Mouse (Mus musculus) embryonic facial prominence, embryonic 13.5 days (tissue): Measurements from ENCODE around the gene Cntn1. TPM values are rescaled to one million over a fixed set of nuclear protein-coding genes. Genes with fewer than 3 reads are reported as not detected.

Source experiments
- ATAC-seq: fragments of 200-750 bp; cut with Nextera tagmentation; 2 replicates; pipeline ENCODE4 v1.8.0; 2017; ENCODE audit warnings: low read depth; ENCODE audit not compliant: insufficient number of reproducible peaks, insufficient read depth, low FRiP score, low TSS enrichment
- H3K27ac ChIP-seq: fragments of 300-500 bp; sonication (generic); 2 replicates; pipeline ENCODE4 v1.5.1; 2015; ENCODE audit warnings: moderate library complexity, mild to moderate bottlenecking, inconsistent platforms
- H3K27me3 ChIP-seq: fragments of 300-500 bp; sonication (generic); 2 replicates; pipeline ENCODE4 v1.6.1; 2015; ENCODE audit warnings: mild to moderate bottlenecking, inconsistent platforms
- H3K36me3 ChIP-seq: fragments of 300-500 bp; sonication (generic); 2 replicates; pipeline ENCODE4 v1.6.1; 2015; ENCODE audit warnings: mild to moderate bottlenecking, inconsistent platforms
- H3K4me1 ChIP-seq: fragments of 300-500 bp; sonication (generic); 2 replicates; pipeline ENCODE4 v1.6.1; 2015; ENCODE audit warnings: inconsistent platforms
- H3K4me2 ChIP-seq: fragments of 300-500 bp; sonication (generic); 2 replicates; pipeline ENCODE4 v1.6.1; 2015; ENCODE audit warnings: moderate library complexity, mild to moderate bottlenecking, inconsistent platforms
- H3K4me3 ChIP-seq: fragments of 300-500 bp; sonication (generic); 2 replicates; pipeline ENCODE4 v1.5.1; 2015; ENCODE audit warnings: mild to moderate bottlenecking, inconsistent platforms
- H3K9ac ChIP-seq: fragments of 300-500 bp; sonication (generic); 2 replicates; pipeline ENCODE4 v1.6.1; 2015; ENCODE audit warnings: mild to moderate bottlenecking, inconsistent platforms
- H3K9me3 ChIP-seq: fragments of 300-500 bp; sonication (generic); 2 replicates; pipeline ENCODE4 v1.6.1; 2016; ENCODE audit warnings: inconsistent platforms
- WGBS: fragments of 180-500 bp; shearing (Covaris S2); methylation state at CpG from one replicate; pipeline ENCODE4 v1.1.7; 2015; ENCODE audit warnings: mixed read lengths; 5-methylcytosine and 5-hydroxymethylcytosine counted together
- polyA plus RNA-seq: library from polyadenylated mRNA; unstranded; fragments of >200 nt; fragmentation: Nextera tagmentation; extraction: Ambion mirVana; gene quantifications from 2 replicates; pipeline ENCODE4 v1.2.1, GENCODE M21; 2015

Cntn1 gene
- polyA plus RNA-seq, 1 experiment from 2014 or later = 1.4 TPM

- 46% methylated on average over 3 of the region's 3 CpGs for WGBS
- Histone ChIP-seq H3K27me3 (no peaks in the 10 kb centered on the region), H3K4me2 (no peak overlapping the region), H3K36me3 (no peaks in the 10 kb centered on the region), H3K9me3 (no peaks in the 10 kb centered on the region), H3K9ac (no peak overlapping the region), H3K27ac (no peak overlapping the region), H3K4me3 (no peak overlapping the region), H3K4me1 (no peaks in the 10 kb centered on the region)
- no peak for ATAC-seq
Measured at GRCm38 (mm10) chr15:92060986-92061385, 10.0 kb downstream of the Cntn1 start.

DNA sequence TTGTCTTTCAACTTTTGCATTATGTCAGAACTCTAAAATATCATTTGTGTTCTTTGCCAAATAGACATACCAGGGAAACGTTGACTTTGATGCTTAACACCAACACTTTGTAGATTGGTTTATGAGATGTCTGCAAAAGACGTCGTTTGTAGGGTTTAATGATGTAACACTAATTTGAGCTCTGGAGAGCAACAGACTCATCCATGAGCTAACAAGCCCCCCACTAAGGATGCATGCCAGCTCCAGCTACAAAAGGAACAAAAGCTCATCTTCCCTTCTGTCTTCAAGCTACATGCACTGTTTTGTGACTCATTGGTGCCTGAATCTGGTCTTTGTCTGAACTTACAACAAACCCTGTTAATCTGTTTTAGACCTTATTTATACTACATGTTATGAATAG lies 28.5 kb downstream of the Cntn1 start:
- Histone ChIP-seq H3K9me3 (no peaks in the 10 kb centered on the region), H3K36me3 (no peaks in the 10 kb centered on the region), H3K4me2 (no peak overlapping the region), H3K27ac (no peak overlapping the region), H3K27me3 (no peaks in the 10 kb centered on the region), H3K4me1 (no peaks in the 10 kb centered on the region), H3K4me3 (no peak overlapping the region), H3K9ac (no peak overlapping the region)
- ATAC-seq = no peak
- WGBS = 74% methylated on average over 3 of the region's 3 CpGs

GRCm38 (mm10) chr15:92085876-92086275 lies 34.9 kb downstream of the Cntn1 start:
- WGBS = 79% methylated on average over 1 of the region's 1 CpGs
- Histone ChIP-seq H3K27ac (no peak overlapping the region), H3K4me1 (no peaks in the 10 kb centered on the region), H3K4me2 (no peak overlapping the region), H3K27me3 (no peaks in the 10 kb centered on the region), H3K9me3 (no peaks in the 10 kb centered on the region), H3K36me3 (no peaks in the 10 kb centered on the region), H3K4me3 (no peak overlapping the region), H3K9ac (no peak overlapping the region)
- ATAC-seq = no peak

- ATAC-seq = no peak
Measured at GRCm38 (mm10) chr15:92087691-92088286, 36.8 kb downstream of the Cntn1 start.

DNA sequence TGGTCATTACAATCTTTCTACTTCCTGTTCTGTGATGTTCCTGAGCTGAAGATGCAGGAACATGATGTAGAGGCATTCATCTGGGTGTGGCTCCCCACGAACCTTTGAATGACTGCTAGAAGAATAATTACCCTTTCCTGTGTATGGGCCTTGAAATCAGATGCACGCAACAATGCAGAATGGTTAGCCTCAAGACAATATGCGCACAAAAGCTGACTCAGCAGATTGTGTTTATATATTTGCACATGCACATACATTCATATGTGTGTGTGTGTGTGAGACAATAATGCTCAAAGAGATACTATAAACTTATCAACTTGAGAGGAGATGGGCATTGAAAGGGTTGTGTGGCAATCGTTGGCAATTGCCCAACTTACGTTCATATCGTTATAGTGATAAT lies 39.8 kb downstream of the Cntn1 start:
- no peaks in the 10 kb centered on the region for H3K9me3 ChIP-seq
- H3K27ac ChIP-seq = no peak overlapping the region
- H3K4me1 ChIP-seq = no peaks in the 10 kb centered on the region
- H3K36me3 ChIP-seq = no peaks in the 10 kb centered on the region
- ATAC-seq = no peak
- no peaks in the 10 kb centered on the region for H3K27me3 ChIP-seq
- no peak overlapping the region for H3K4me2 ChIP-seq
- no peak overlapping the region for H3K4me3 ChIP-seq
- WGBS = 87% methylated on average over 6 of the region's 6 CpGs
- H3K9ac ChIP-seq = no peak overlapping the region

More at GRCm38 (mm10) chr15:92087691-92088286, 36.8 kb downstream of the Cntn1 start:
- Histone ChIP-seq H3K4me1 (no peaks in the 10 kb centered on the region), H3K27me3 (no peaks in the 10 kb centered on the region), H3K9ac (no peak overlapping the region), H3K9me3 (no peaks in the 10 kb centered on the region), H3K27ac (no peak overlapping the region), H3K4me2 (no peak overlapping the region), H3K4me3 (no peak overlapping the region), H3K36me3 (no peaks in the 10 kb centered on the region)
- WGBS = 38% methylated on average over 6 of the region's 6 CpGs

GRCm38 (mm10) chr15:92092041-92092440 lies 41.1 kb downstream of the Cntn1 start:
- Histone ChIP-seq H3K36me3 (no peaks in the 10 kb centered on the region), H3K4me3 (no peak overlapping the region), H3K27ac (no peak overlapping the region), H3K4me1 (no peaks in the 10 kb centered on the region), H3K9me3 (no peaks in the 10 kb centered on the region), H3K9ac (no peak overlapping the region), H3K27me3 (no peaks in the 10 kb centered on the region), H3K4me2 (no peak overlapping the region)
- WGBS = 65% methylated on average over 3 of the region's 3 CpGs
- ATAC-seq = no peak

DNA sequence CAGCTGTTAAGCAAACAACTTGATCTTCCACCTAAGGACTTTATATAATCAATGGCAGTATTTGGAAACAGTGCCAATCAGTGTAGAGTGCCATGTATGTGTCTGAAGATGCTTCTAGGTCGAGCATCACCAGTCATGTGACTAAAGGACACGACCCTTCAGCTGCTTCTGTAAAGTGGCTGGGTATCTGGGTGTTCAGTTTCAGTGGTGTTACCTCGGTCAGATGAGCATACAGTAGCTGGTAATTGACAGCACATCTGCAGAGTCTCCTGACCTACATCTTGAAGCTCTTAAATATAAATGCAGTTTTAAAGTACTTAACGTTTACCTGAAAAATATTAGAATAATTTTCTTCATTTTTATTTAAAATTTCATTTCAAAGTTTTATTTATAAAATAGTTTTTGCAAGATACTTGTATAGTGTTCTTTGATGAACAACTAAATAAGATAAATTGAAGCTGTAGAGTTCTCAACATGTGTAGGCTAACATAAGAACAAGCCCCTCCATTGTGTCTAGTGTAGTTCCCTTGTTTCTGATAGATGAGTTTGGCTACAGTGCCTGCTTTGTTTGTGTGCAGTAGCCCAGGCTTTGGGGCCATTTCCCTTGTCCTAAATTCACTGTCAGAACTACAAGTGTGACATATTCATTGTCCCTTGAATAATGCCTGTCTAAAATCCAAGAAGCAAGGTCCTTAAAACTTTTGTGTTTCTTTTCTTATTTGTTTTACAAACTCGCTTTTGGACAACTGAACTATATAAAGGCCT lies 48.6 kb downstream of the Cntn1 start:
- Histone ChIP-seq H3K27ac (no peak overlapping the region), H3K27me3 (no peaks in the 10 kb centered on the region), H3K4me2 (no peak overlapping the region), H3K9ac (no peak overlapping the region), H3K4me1 (no peaks in the 10 kb centered on the region), H3K4me3 (no peak overlapping the region), H3K9me3 (no peaks in the 10 kb centered on the region), H3K36me3 (no peaks in the 10 kb centered on the region)
- ATAC-seq = no peak
- 36% methylated on average over 5 of the region's 5 CpGs for WGBS

- no peaks in the 10 kb centered on the region for H3K4me1 ChIP-seq
- H3K27me3 ChIP-seq = no peaks in the 10 kb centered on the region
- no peaks in the 10 kb centered on the region for H3K9me3 ChIP-seq
- no peak for ATAC-seq
- H3K9ac ChIP-seq = no peak overlapping the region
- WGBS = 82% methylated on average over 9 of the region's 9 CpGs
- no peaks in the 10 kb centered on the region for H3K36me3 ChIP-seq
- no peak overlapping the region for H3K4me2 ChIP-seq
- H3K27ac ChIP-seq = no peak overlapping the region
- H3K4me3 ChIP-seq = no peak overlapping the region
Measured at GRCm38 (mm10) chr15:92101956-92102355, 51.0 kb downstream of the Cntn1 start.

- H3K4me1 ChIP-seq = no peaks in the 10 kb centered on the region
- H3K9me3 ChIP-seq = no peaks in the 10 kb centered on the region
- no peak overlapping the region for H3K27ac ChIP-seq
- no peaks in the 10 kb centered on the region for H3K36me3 ChIP-seq
- H3K4me3 ChIP-seq = no peak overlapping the region
- H3K4me2 ChIP-seq = no peak overlapping the region
- ATAC-seq = no peak
- no peak overlapping the region for H3K9ac ChIP-seq
- no peaks in the 10 kb centered on the region for H3K27me3 ChIP-seq
Measured at GRCm38 (mm10) chr15:92112455-92112854, 61.5 kb downstream of the Cntn1 start.

- Histone ChIP-seq H3K36me3 (no peaks in the 10 kb centered on the region), H3K4me1 (no peaks in the 10 kb centered on the region), H3K27me3 (no peaks in the 10 kb centered on the region), H3K9me3 (no peaks in the 10 kb centered on the region), H3K9ac (no peak overlapping the region), H3K4me3 (no peak overlapping the region), H3K27ac (no peak overlapping the region), H3K4me2 (no peak overlapping the region)
- ATAC-seq = no peak
- 47% methylated on average over 3 of the region's 3 CpGs for WGBS
Measured at GRCm38 (mm10) chr15:92132936-92133335, 82.0 kb downstream of the Cntn1 start.

DNA sequence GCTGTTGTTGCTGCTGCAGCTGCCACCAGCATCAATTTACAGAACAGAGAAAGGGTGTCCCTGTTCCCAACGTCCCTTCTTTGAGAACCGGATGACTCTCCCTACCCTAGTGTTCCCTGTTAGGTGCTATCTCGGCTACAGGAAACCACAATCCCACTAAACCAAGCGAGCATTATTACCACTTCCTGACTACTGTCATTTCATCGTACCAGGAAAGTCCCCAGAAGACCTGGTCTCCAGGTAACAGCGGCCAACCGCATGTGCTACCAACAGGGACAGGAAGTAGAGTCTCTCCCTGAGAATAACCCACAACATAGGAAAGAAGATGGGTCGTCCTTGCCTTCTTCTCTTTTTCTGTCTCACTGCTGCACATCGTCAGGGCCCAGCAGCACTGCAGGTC lies 83.3 kb downstream of the Cntn1 start:
- 73% methylated on average over 9 of the region's 9 CpGs for WGBS
- Histone ChIP-seq H3K4me1 (no peaks in the 10 kb centered on the region), H3K27me3 (no peaks in the 10 kb centered on the region), H3K27ac (no peak overlapping the region), H3K9ac (no peak overlapping the region), H3K4me2 (no peak overlapping the region), H3K4me3 (no peak overlapping the region), H3K36me3 (no peaks in the 10 kb centered on the region), H3K9me3 (no peaks in the 10 kb centered on the region)
- ATAC-seq = no peak

DNA sequence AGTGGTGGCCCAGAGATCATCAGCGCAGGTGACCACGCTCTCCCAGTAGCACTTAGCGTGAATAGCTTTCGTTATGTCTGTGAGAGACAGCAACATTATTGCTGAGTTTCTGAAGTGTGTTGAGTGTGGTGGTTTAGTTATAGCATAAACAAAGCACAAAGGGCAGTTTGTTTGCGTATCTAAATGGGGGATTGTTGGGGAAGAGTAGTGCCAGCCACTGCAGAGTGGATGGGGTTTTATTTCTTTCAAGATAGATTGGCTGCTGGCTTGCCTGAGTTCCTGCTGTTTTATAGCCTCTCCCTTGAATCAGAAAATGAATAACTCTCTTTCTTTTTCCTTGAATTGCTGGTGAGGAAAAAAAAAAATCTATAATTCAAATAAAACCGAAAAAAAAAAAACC lies 86.1 kb downstream of the Cntn1 start:
- H3K4me1 ChIP-seq = no peaks in the 10 kb centered on the region
- no peak overlapping the region for H3K27ac ChIP-seq
- no peaks in the 10 kb centered on the region for H3K9me3 ChIP-seq
- H3K4me2 ChIP-seq = no peak overlapping the region
- H3K4me3 ChIP-seq = no peak overlapping the region
- H3K27me3 ChIP-seq = no peaks in the 10 kb centered on the region
- no peak overlapping the region for H3K9ac ChIP-seq
- ATAC-seq = no peak
- no peaks in the 10 kb centered on the region for H3K36me3 ChIP-seq
- 71% methylated on average over 6 of the region's 6 CpGs for WGBS
